Mouse (Mus musculus) neural tube, embryonic 14.5 days (tissue): ENCODE measurements at regions not wholly inside any gene's neighbourhood (a gene's known extent, or its start where the extent isn't known, plus 50 kb on each side); places are given as distances from the start of the nearest gene placed in this dataset.

Experiments used
- ATAC-seq: fragments of 200-750 bp; cut with Nextera tagmentation; 2 replicates; pipeline ENCODE4 v1.8.0; 2017; ENCODE audit warnings: low read depth, mild to moderate bottlenecking, moderate TSS enrichment, moderate library complexity
- H3K27ac ChIP-seq: fragments of 300-500 bp; sonication (generic); 2 replicates; pipeline ENCODE4 v1.5.1; 2014; ENCODE audit warnings: low read depth, mild to moderate bottlenecking, control low read depth, low read length, moderate library complexity, mixed read lengths
- H3K27me3 ChIP-seq: fragments of 300-500 bp; sonication (generic); 2 replicates; pipeline ENCODE4 v1.6.1; 2014; ENCODE audit warnings: low read length; ENCODE audit not compliant: control insufficient read depth, insufficient read depth
- H3K36me3 ChIP-seq: fragments of 300-500 bp; sonication (generic); 2 replicates; pipeline ENCODE4 v1.6.1; 2014; ENCODE audit warnings: low read length, mixed read lengths; ENCODE audit not compliant: control insufficient read depth, insufficient read depth
- H3K4me1 ChIP-seq: fragments of 300-500 bp; sonication (generic); 2 replicates; pipeline ENCODE4 v1.6.1; 2014; ENCODE audit warnings: low read length; ENCODE audit not compliant: control insufficient read depth, insufficient read depth
- H3K4me2 ChIP-seq: fragments of 300-500 bp; sonication (generic); 2 replicates; pipeline ENCODE4 v1.6.1; 2014; ENCODE audit warnings: mild to moderate bottlenecking, low read depth, low read length, control low read depth
- H3K4me3 ChIP-seq: fragments of 300-500 bp; sonication (generic); 2 replicates; pipeline ENCODE4 v1.5.1; 2014; ENCODE audit warnings: low read depth, low read length, control low read depth, mixed read lengths
- H3K9ac ChIP-seq: fragments of 300-500 bp; sonication (generic); replicated peaks from 2 replicates; pipeline ENCODE4 v1.6.1; 2014; ENCODE audit warnings: low read depth, mild to moderate bottlenecking, control low read depth, low read length, mixed read lengths
- H3K9me3 ChIP-seq: fragments of 300-500 bp; sonication (generic); 2 replicates; pipeline ENCODE4 v1.6.1; 2016; ENCODE audit warnings: low read length; ENCODE audit not compliant: control insufficient read depth
- WGBS: fragments of 180-500 bp; shearing (Covaris S2); extraction: QIAGEN DNeasy Blood & Tissue Kit; methylation state at CpG from one replicate; pipeline ENCODE4 v1.1.7; 2014; 5-methylcytosine and 5-hydroxymethylcytosine counted together

- no peak for ATAC-seq
- WGBS = 94% methylated on average over 5 of the region's 5 CpGs
- H3K9me3 ChIP-seq = no peaks in the 10 kb centered on the region
- no peak overlapping the region for H3K4me2 ChIP-seq
- H3K27me3 ChIP-seq = no peaks in the 10 kb centered on the region
- H3K9ac ChIP-seq = no peak overlapping the region
- no peaks in the 10 kb centered on the region for H3K4me1 ChIP-seq
- H3K4me3 ChIP-seq = no peak overlapping the region
- no peak overlapping the region for H3K27ac ChIP-seq
- no peaks in the 10 kb centered on the region for H3K36me3 ChIP-seq
Observed at GRCm38 (mm10) chr8:89649207-89649890, 605.4 kb upstream of the Sall1 start.

- no peak overlapping the region for H3K9ac ChIP-seq
- WGBS = 89% methylated on average over 5 of the region's 5 CpGs
- ATAC-seq = no peak
- no peak overlapping the region for H3K27ac ChIP-seq
- H3K4me3 ChIP-seq = no peak overlapping the region
- no peaks in the 10 kb centered on the region for H3K4me1 ChIP-seq
- H3K9me3 ChIP-seq = no peaks in the 10 kb centered on the region
- no peaks in the 10 kb centered on the region for H3K27me3 ChIP-seq
- H3K36me3 ChIP-seq = no peaks in the 10 kb centered on the region
- no peak overlapping the region for H3K4me2 ChIP-seq
Observed at GRCm38 (mm10) chr8:89646946-89647345, 603.0 kb upstream of the Sall1 start.

- Histone ChIP-seq H3K36me3 (no peaks in the 10 kb centered on the region), H3K9ac (no peak overlapping the region), H3K27me3 (no peaks in the 10 kb centered on the region), H3K4me3 (no peak overlapping the region), H3K4me1 (no peaks in the 10 kb centered on the region), H3K27ac (no peak overlapping the region), H3K4me2 (no peak overlapping the region), H3K9me3 (no peaks in the 10 kb centered on the region)
- no peak for ATAC-seq
- 82% methylated on average over 5 of the region's 5 CpGs for WGBS
Observed at GRCm38 (mm10) chr8:89641339-89641738, 597.4 kb upstream of the Sall1 start.

GRCm38 (mm10) chr8:89634864-89635263 lies 590.9 kb upstream of the Sall1 start:
- Histone ChIP-seq H3K4me1 (no peaks in the 10 kb centered on the region), H3K4me2 (no peak overlapping the region), H3K27me3 (no peaks in the 10 kb centered on the region), H3K27ac (no peak overlapping the region), H3K4me3 (no peak overlapping the region), H3K36me3 (no peaks in the 10 kb centered on the region), H3K9me3 (no peaks in the 10 kb centered on the region), H3K9ac (no peak overlapping the region)
- ATAC-seq = no peak
- 86% methylated on average over 2 of the region's 2 CpGs for WGBS

GRCm38 (mm10) chr8:89632304-89632703 lies 588.3 kb upstream of the Sall1 start:
- ATAC-seq = no peak
- H3K4me3 ChIP-seq = no peak overlapping the region
- no peaks in the 10 kb centered on the region for H3K36me3 ChIP-seq
- no peak overlapping the region for H3K4me2 ChIP-seq
- H3K27ac ChIP-seq = no peak overlapping the region
- no peaks in the 10 kb centered on the region for H3K4me1 ChIP-seq
- H3K27me3 ChIP-seq = no peaks in the 10 kb centered on the region
- H3K9ac ChIP-seq = no peak overlapping the region
- 61% methylated on average over 5 of the region's 5 CpGs for WGBS
- no peaks in the 10 kb centered on the region for H3K9me3 ChIP-seq

GRCm38 (mm10) chr8:89630540-89630939 lies 586.6 kb upstream of the Sall1 start:
- H3K4me3 ChIP-seq = no peak overlapping the region
- H3K36me3 ChIP-seq = no peaks in the 10 kb centered on the region
- H3K9ac ChIP-seq = no peak overlapping the region
- no peaks in the 10 kb centered on the region for H3K27me3 ChIP-seq
- H3K27ac ChIP-seq = no peak overlapping the region
- no peaks in the 10 kb centered on the region for H3K9me3 ChIP-seq
- ATAC-seq = no peak
- no peaks in the 10 kb centered on the region for H3K4me1 ChIP-seq
- H3K4me2 ChIP-seq = no peak overlapping the region
- 86% methylated on average over 3 of the region's 3 CpGs for WGBS

- no peaks in the 10 kb centered on the region for H3K27me3 ChIP-seq
- no peaks in the 10 kb centered on the region for H3K9me3 ChIP-seq
- H3K9ac ChIP-seq = no peak overlapping the region
- no peak overlapping the region for H3K4me3 ChIP-seq
- ATAC-seq = no peak
- H3K4me1 ChIP-seq = no peaks in the 10 kb centered on the region
- no peak overlapping the region for H3K27ac ChIP-seq
- H3K4me2 ChIP-seq = no peak overlapping the region
- H3K36me3 ChIP-seq = no peaks in the 10 kb centered on the region
- 80% methylated on average over 7 of the region's 7 CpGs for WGBS
Observed at GRCm38 (mm10) chr8:89618089-89618488, 574.1 kb upstream of the Sall1 start.

- no peaks in the 10 kb centered on the region for H3K36me3 ChIP-seq
- H3K4me2 ChIP-seq = no peak overlapping the region
- WGBS = 61% methylated on average over 8 of the region's 8 CpGs
- H3K4me1 ChIP-seq = no peaks in the 10 kb centered on the region
- H3K9me3 ChIP-seq = no peaks in the 10 kb centered on the region
- no peak overlapping the region for H3K9ac ChIP-seq
- ATAC-seq = no peak
- H3K4me3 ChIP-seq = no peak overlapping the region
- H3K27ac ChIP-seq = no peak overlapping the region
- no peaks in the 10 kb centered on the region for H3K27me3 ChIP-seq
Observed at GRCm38 (mm10) chr8:89615863-89616558, 572.0 kb upstream of the Sall1 start.

GRCm38 (mm10) chr8:89609074-89609473 lies 565.1 kb upstream of the Sall1 start:
- 47% methylated on average over 4 of the region's 4 CpGs for WGBS
- no peak overlapping the region for H3K4me2 ChIP-seq
- H3K9me3 ChIP-seq = no peaks in the 10 kb centered on the region
- no peak overlapping the region for H3K9ac ChIP-seq
- no peak overlapping the region for H3K27ac ChIP-seq
- no peaks in the 10 kb centered on the region for H3K27me3 ChIP-seq
- H3K4me1 ChIP-seq = no peaks in the 10 kb centered on the region
- H3K36me3 ChIP-seq = no peaks in the 10 kb centered on the region
- ATAC-seq = no peak
- no peak overlapping the region for H3K4me3 ChIP-seq
